Mouse (Mus musculus) embryo, embryonic 11.5 days (tissue): ENCODE measurements around the gene Por.

Source experiments
- DNase-seq: peaks from one replicate; pipeline ENCODE4 v3.0.0-alpha.2; 2012; ENCODE audit warnings: low read depth, low spot score

Por gene

GRCm38 (mm10) chr5:135701601-135702000 is 31.8 kb downstream of the Por start:
- no peak for DNase-seq

GRCm38 (mm10) chr5:135702190-135702589 is 32.4 kb downstream of the Por start:
- DNase-seq: no peak

- no peak for DNase-seq
Measured at GRCm38 (mm10) chr5:135702682-135703192, 32.9 kb downstream of the Por start.

GRCm38 (mm10) chr5:135703431-135703830 is 33.6 kb downstream of the Por start:
- DNase-seq: no peak

DNA sequence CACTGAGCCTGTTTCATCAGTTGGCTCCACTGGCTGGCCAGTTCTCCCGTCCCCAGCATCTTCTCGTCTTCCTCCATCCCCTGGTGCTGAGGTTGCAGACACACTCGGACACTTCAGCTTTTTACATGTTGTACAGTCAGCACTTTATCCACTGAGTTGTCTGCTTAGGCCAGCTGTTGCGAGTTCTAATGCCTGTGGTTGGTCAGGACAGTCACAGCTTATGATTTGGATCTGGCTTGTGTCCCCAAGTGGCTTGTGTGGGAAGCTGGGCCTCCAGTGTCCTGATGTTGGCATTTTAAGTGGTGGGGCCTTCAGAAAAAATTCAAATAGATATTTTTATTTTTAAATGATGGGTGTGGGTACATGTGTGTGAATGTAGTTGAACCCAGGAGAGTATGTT is 35.5 kb downstream of the Por start:
- no peak for DNase-seq

DNA sequence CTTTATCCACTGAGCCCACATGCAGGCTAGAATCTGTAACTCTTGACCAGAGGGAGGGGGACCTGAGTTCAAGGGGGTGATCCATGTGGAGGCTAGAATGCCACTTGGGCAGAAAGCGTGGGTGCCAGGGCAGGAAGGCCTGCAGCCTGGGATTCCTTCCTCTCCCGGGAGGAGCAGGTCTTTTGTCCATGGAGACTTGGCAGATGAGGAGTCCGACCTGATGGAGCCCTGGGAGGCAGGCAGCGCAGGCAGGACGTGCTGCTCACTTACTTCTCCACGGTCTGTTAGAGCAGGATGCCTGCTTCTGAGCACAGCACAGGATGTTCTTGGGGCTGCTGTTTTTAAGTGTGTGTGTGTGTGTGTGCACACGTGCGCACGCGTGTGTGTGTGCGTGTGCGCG is 37.2 kb downstream of the Por start:
- DNase-seq: no peak

GRCm38 (mm10) chr5:135707855-135708254 is 38.0 kb downstream of the Por start:
- no peak for DNase-seq

DNA sequence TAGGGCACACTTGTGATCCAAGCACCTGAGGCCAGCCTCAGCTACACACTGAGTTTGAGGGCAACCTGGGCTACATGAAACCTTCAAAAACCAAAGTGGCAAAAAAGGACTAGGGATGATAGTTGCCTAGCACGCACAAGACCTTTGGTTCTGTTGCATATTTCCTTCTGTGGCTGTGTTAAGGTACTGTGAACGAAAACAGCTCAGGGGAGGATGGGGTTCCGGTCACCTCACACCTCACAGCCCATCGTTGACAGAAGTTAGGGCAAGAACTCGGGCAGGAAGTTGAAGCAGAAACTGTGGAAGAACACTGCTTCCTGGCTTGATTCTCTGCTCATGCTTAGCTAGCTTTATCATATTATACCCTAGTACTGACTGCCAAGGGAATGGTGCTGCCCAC is 39.9 kb downstream of the Por start:
- no peak for DNase-seq

DNA sequence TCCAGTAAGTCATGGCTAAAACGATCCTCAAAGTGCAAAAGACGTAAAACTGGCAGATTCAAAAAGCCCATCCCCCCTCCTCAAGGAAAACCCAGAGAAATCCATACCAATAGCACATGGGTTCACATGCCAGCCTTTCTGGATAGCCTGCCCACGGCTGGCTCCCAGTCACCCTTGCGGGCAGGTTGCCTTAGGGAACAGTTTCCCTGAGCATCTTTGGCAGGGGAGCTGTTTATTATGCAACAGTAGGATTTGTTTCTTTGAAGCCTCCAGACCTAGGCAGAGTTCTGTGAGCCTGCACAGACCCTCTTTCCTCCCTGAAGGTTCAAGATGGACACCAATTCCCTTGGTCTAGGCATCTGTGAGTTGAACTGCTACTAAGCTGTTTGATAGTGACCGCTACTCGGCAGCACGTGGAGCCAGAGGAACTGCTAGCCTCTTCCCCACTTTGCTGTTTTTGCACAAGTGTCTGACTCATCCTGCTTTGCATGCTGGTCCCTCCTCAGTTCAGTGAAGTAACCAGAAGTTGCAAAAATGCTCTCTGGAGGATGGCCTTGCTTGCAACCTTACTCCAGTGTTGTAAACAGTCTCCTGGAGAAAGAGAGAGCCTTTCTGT is 40.9 kb downstream of the Por start:
- DNase-seq: no peak

DNA sequence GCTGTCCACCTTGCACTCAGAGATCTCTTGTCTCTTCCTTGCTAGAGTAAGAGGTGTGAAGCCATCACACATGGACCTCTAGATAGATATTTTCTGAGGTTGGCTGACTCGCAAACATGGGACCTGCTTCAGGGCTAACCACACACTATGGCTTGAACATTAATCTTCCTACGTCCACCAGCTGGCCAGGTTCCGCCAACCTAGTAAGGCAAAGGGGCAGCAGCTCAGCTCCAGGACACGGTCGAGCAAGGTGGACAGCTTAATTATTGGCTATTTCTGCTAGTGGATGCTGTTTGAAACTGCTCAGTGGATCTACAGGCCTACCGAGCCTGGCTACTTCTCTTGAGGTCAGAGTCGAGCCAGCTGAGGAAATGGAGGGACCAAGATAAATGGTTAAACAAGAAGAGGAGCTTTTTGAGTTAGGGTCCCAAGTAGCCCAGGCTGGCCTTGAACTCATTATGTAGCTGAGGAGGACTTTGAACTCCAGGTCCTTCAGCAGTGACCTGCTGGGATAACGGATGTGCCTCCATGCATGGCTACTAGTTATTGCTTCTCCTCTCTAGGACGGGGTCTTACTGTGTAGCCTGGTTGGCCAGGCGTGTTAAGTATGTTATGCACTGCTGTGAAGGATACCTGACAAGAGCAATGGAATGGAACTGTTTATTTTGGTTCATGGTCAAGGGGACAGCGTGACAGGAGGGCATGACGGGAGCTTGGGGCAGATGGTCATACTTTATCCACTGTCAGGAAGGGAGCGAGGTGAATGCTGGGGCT is 41.9 kb downstream of the Por start:
- no peak for DNase-seq

- no peak for DNase-seq
Measured at GRCm38 (mm10) chr5:135712803-135713202, 43.0 kb downstream of the Por start.

DNA sequence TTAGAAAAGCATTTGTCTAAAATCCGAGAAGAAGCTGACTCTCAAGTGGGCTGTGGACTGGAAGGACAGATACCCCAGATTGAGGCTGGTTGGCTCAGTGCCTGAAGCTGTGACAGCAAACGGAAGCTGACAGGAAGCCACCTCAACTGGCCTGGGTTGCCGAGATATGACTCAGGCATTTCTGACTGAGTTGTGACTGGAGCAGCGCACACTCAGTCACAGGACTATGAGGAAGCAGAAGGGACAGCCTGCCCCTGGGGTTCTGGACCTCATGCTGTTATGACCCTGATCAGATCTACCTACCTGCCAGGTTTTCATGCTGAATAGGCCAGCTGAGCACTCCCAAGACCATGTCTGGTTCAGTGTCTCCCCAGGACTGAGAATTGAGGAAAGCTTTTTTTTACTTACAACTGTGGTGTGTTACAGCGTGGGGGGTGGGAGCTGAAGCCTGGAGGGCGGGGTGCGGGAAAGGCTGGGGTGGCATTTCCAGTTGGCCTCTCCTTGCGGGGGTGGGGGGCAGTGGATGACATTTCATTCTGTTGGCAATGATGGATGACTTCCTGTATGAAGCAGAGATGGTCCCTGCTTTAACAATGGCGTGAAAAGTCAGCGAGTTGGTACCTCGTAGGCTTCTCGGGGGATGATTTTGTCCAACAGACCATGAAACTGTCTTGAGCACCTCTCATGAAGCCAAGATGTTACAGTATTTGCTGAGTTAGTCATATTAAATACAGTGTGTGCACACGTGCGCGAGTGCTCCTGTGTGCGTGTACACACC is 43.8 kb downstream of the Por start:
- no peak for DNase-seq

- no peak for DNase-seq
Measured at GRCm38 (mm10) chr5:135715624-135716023, 45.8 kb downstream of the Por start.

DNA sequence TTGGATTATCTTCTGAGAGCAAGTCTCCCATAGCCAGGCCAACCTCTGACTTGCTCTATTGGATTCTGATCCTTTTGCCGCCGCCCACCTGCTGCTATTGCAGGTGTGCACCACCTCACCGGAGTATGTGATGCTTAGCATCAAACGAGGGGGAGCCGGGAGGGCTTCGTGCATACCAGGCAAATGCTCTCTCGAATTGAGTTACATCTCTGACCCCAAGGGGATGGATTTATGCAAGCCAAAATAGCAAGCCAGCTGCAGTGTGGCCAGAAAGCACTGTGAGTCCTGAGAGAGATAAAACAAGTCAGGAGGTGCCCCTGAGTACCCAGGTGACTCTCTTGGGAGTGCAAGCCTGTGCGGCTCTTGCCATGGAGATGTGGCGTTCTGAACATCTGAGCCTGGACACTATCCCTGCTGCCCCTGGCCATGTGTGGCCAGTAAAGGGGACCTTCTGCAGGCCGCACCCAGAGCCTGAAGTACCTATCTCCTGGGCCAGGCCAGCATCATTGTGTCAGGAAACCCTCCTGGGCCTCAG is 49.8 kb downstream of the Por start:
- DNase-seq: no peak

DNA sequence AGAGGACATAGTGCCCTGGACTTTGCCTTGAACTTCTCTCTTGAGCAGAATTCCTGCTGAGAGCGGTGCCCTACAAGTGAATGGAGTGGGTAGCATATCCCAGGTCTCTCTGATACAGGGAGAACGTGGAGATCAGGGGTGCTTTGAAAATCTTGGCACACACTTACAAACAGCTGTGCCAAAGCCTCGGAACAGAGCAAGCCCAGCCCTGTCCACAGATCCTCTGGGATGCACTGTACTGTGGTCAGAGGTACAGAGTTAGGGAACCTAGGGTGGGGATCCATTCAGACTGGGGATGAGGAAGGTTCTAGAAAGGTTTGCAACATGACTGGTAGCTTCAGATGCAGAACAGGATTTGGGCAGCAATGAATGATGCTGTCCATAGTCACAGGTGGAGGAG is 50.3 kb downstream of the Por start:
- DNase-seq: no peak

DNA sequence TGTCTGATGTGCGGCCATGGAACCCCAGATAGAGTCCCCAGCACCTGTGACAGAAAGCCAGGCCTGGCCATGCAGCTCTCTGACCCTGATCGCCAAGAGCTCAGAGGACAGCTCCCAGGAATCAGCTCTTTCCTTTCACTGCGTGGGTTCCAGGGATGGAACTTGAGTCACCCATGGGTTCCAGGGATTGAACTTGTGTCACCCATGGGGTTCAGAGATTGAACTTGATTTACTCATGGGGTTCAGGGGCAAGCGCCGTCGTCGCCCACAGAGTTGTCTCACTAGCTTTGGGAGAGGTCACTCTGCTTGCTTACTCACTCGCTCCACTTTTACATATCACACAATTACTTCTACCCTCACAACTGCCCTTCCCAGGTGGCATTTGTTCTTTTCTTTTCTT is 51.2 kb downstream of the Por start:
- DNase-seq: no peak

GRCm38 (mm10) chr5:135722121-135722520 is 52.3 kb downstream of the Por start:
- DNase-seq: no peak

- DNase-seq: no peak
Measured at GRCm38 (mm10) chr5:135723165-135723751, 53.4 kb downstream of the Por start.

- DNase-seq: peak; percentile 52
Measured at GRCm38 (mm10) chr5:135724536-135725322, 54.9 kb downstream of the Por start.

- peak; percentile 54 for DNase-seq
Measured at GRCm38 (mm10) chr5:135725391-135725841, 55.6 kb downstream of the Por start.

DNA sequence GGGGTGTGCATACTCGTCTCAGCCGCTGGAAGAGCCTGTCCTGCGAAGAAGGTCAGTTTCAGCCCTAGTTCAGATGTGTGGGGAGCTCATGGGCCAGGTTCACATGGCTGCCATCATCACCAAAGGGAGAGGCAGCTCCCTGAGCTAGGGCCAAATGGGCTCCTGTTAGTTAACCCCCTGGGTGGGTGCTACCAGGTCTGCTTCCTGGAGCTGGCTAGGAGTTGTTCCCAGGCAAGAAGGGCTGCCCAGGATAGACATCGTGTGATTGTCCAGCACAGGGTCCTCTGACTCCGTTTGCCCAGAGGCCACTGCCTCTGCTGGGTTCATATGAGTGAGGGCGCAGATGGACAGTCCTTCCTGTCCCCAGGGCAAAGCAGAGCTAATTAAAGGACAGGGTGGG is 56.2 kb downstream of the Por start:
- no peak for DNase-seq
